13 mouse cellular contexts compared by ENCODE assay signal in the genomic region with DNA sequence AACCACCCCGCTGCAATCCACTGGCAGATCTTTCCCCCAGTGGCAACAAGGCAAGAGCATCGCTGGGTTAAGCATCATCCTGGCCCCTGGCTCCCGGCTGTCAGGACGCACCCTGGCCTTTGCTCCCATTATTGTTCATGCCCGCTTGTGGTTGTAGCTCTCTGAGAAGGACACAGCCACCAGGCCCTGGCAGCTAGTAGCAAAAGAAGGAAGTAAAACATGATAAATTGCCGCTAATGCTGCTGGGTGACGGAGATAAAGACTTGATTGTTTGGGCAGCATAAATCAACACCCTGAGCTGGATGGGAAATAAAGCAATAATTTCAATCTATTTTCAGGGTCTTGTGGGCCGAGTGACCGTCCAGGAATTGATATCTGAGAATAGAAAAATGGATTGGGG.
A peak's percentile ranks its signal among the peaks of the same experiment; 100 is the strongest.
DNase-seq lines count a peak whose midpoint lies in the region; ATAC-seq and TF ChIP-seq lines count a peak whose summit lies in the region.
"Had no signal": no experiment of that assay in that cellular context is flagged by ENCODE, and none has a peak within 500 bp of the region (broad histone marks: within the 10 kb centered on the region; RNA-seq: fewer than 3 reads in every experiment).

No protein-coding gene starts in this region.

- no peak for ATAC-seq in heart, postnatal 0 days (ENCODE audit: insufficient read depth, low read depth)
- ATAC-seq in midbrain, embryonic 13.5 days, result no peak
- no peak for ATAC-seq in midbrain, embryonic 15.5 days (replicated peaks)
- peak; percentile 34; the same call in 1 of the 2 replicates for ATAC-seq in intestine, postnatal 0 days
- ATAC-seq in stomach, embryonic 15.5 days (ENCODE audit: insufficient read depth, low FRiP score, low read depth), result no peak
- ATAC-seq: inflammation-experienced regulatory T-cells, adult 6 months had no signal

- no peak overlapping the region for H3K4me3 ChIP-seq in heart, postnatal 0 days (ENCODE audit: low read depth, low read length)
- H3K4me3 ChIP-seq in midbrain, embryonic 13.5 days (replicated peaks), result no peak overlapping the region
- no peak overlapping the region for H3K4me3 ChIP-seq in midbrain, embryonic 15.5 days
- H3K4me3 ChIP-seq in intestine, postnatal 0 days (ENCODE audit: low read depth, low read length), result no peak overlapping the region
- no peak overlapping the region for H3K4me3 ChIP-seq in stomach, embryonic 15.5 days (replicated peaks)
- H3K4me3 ChIP-seq: erythroblast, embryonic 14.5 days; liver, embryonic 15.5 days; myocyte had no signal

- no peaks in the 10 kb centered on the region for H3K27me3 ChIP-seq in heart, postnatal 0 days (ENCODE audit: control insufficient read depth, insufficient read depth, low read length)
- H3K27me3 ChIP-seq in midbrain, embryonic 13.5 days, result no peaks in the 10 kb centered on the region
- no peaks in the 10 kb centered on the region for H3K27me3 ChIP-seq in midbrain, embryonic 15.5 days (replicated peaks)
- H3K27me3 ChIP-seq in intestine, postnatal 0 days (replicated peaks; ENCODE audit: control insufficient read depth, insufficient read depth, low read length), result no peaks in the 10 kb centered on the region
- no peaks in the 10 kb centered on the region for H3K27me3 ChIP-seq in stomach, embryonic 15.5 days (replicated peaks)
- H3K27me3 ChIP-seq: CH12.LX; liver, embryonic 15.5 days had no signal

- WGBS in heart, postnatal 0 days, result 22% methylated on average over 9 of the region's 9 CpGs
- WGBS in midbrain, embryonic 13.5 days, result 67% methylated on average over 9 of the region's 9 CpGs
- 62% methylated on average over 9 of the region's 9 CpGs for WGBS in midbrain, embryonic 15.5 days
- 22% methylated on average over 9 of the region's 9 CpGs for WGBS in intestine, postnatal 0 days
- 47% methylated on average over 9 of the region's 9 CpGs for WGBS in stomach, embryonic 15.5 days

- DNase-seq in heart, postnatal 0 days (ENCODE audit: low spot score), result no peak
- no peak for DNase-seq in heart, postnatal 14 days
- no peak for DNase-seq in right cerebral cortex, adult 2 months (ENCODE audit: low spot score in 2 of 2)
- DNase-seq in left cerebral cortex, adult 18-20 months (ENCODE audit: low spot score in 2 of 2), result no peak

- intact Hi-C loops in heart, postnatal 14 days (cut with DNase I), result no loop called here

- no peak for TF ChIP-seq CTCF in heart, postnatal 0 days (IDR thresholded peaks at IDR 0.05; ENCODE audit: low read depth)
- TF ChIP-seq CTCF in intestine, postnatal 0 days (IDR thresholded peaks at IDR 0.05; ENCODE audit: low read depth), result no peak

- H3K9me3 ChIP-seq in heart, postnatal 0 days (replicated peaks; ENCODE audit: control insufficient read depth, low read length), result no peaks in the 10 kb centered on the region
- H3K9me3 ChIP-seq in midbrain, embryonic 13.5 days, result no peaks in the 10 kb centered on the region
- H3K9me3 ChIP-seq in midbrain, embryonic 15.5 days, result no peaks in the 10 kb centered on the region
- H3K9me3 ChIP-seq in intestine, postnatal 0 days (ENCODE audit: control insufficient read depth), result no peaks in the 10 kb centered on the region
- H3K9me3 ChIP-seq in stomach, embryonic 15.5 days, result no peaks in the 10 kb centered on the region
- H3K9me3 ChIP-seq: liver, embryonic 15.5 days had no signal

- H3K36me3 ChIP-seq in heart, postnatal 0 days (replicated peaks; ENCODE audit: control insufficient read depth, insufficient read depth, low read length), result no peaks in the 10 kb centered on the region
- H3K36me3 ChIP-seq in midbrain, embryonic 13.5 days, result no peaks in the 10 kb centered on the region
- no peaks in the 10 kb centered on the region for H3K36me3 ChIP-seq in midbrain, embryonic 15.5 days (replicated peaks)
- no peaks in the 10 kb centered on the region for H3K36me3 ChIP-seq in intestine, postnatal 0 days (ENCODE audit: control insufficient read depth, insufficient read depth)
- no peaks in the 10 kb centered on the region for H3K36me3 ChIP-seq in stomach, embryonic 15.5 days
- H3K36me3 ChIP-seq: liver, embryonic 15.5 days had no signal

- no peak overlapping the region for H3K4me2 ChIP-seq in heart, postnatal 0 days (ENCODE audit: low read depth, low read length)
- H3K4me2 ChIP-seq in midbrain, embryonic 13.5 days (replicated peaks), result no peak overlapping the region
- no peak overlapping the region for H3K4me2 ChIP-seq in midbrain, embryonic 15.5 days
- H3K4me2 ChIP-seq in intestine, postnatal 0 days (replicated peaks; ENCODE audit: low read depth), result no peak overlapping the region
- H3K4me2 ChIP-seq in stomach, embryonic 15.5 days, result no peak overlapping the region
- H3K4me2 ChIP-seq: liver, embryonic 15.5 days had no signal

- peaks cover 32% of the 10 kb centered on the region for H3K4me1 ChIP-seq in heart, postnatal 0 days (ENCODE audit: control insufficient read depth, insufficient read depth)
- H3K4me1 ChIP-seq in midbrain, embryonic 13.5 days (replicated peaks), result peaks cover 53% of the 10 kb centered on the region
- peaks cover 42% of the 10 kb centered on the region for H3K4me1 ChIP-seq in midbrain, embryonic 15.5 days
- no peaks in the 10 kb centered on the region for H3K4me1 ChIP-seq in intestine, postnatal 0 days (replicated peaks; ENCODE audit: control insufficient read depth, insufficient read depth, low read length)
- peaks cover 11% of the 10 kb centered on the region for H3K4me1 ChIP-seq in stomach, embryonic 15.5 days

- 0 out of 2 replicates have a peak, but pooled peaks have one; percentile 43 for TF ChIP-seq EP300 in heart, postnatal 0 days (IDR thresholded peaks at IDR 0.05; ENCODE audit: low read depth)

- no peak overlapping the region for H3K9ac ChIP-seq in heart, postnatal 0 days (replicated peaks; ENCODE audit: low read depth, low read length)
- no peak overlapping the region for H3K9ac ChIP-seq in midbrain, embryonic 13.5 days (replicated peaks)
- no peak overlapping the region for H3K9ac ChIP-seq in midbrain, embryonic 15.5 days
- no peak overlapping the region for H3K9ac ChIP-seq in intestine, postnatal 0 days (ENCODE audit: low read depth, low read length)
- H3K9ac ChIP-seq in stomach, embryonic 15.5 days, result no peak overlapping the region
- H3K9ac ChIP-seq: liver, embryonic 15.5 days had no signal

- H3K27ac ChIP-seq in heart, postnatal 0 days (ENCODE audit: low read depth), result peak overlapping the region; percentile 71
- H3K27ac ChIP-seq in midbrain, embryonic 13.5 days, result peak overlapping the region; percentile 51
- no peak overlapping the region for H3K27ac ChIP-seq in midbrain, embryonic 15.5 days
- H3K27ac ChIP-seq in intestine, postnatal 0 days (ENCODE audit: low read depth, low read length), result no peak overlapping the region
- H3K27ac ChIP-seq in stomach, embryonic 15.5 days, result peak overlapping the region; percentile 26
- H3K27ac ChIP-seq: liver, embryonic 15.5 days had no signal

Comparison
In these comparisons a context has a peak if more than half of its experiments do, and no peak if none do; other contexts are left out.
1. H3K27ac ChIP-seq: peak in heart, postnatal 0 days (single experiment), midbrain, embryonic 13.5 days (single experiment) and stomach, embryonic 15.5 days (single experiment); none in midbrain, embryonic 15.5 days (single experiment) and intestine, postnatal 0 days (single experiment).